Mouse (Mus musculus) olfactory bulb, adult 2 months (tissue): ENCODE data around the gene Sox4.

Source experiments
- CTCF ChIP-seq: fragments of 200-500 bp; IDR thresholded peaks from 2 replicates; pipeline ENCODE4 v1.5.1; 2012; ENCODE audit warnings: low read depth, mild to moderate bottlenecking, low read length, moderate library complexity; ENCODE audit not compliant: insufficient read depth
- POLR2A ChIP-seq: fragments of 200-500 bp; IDR thresholded peaks from 2 replicates; pipeline ENCODE4 v1.6.1; 2012; ENCODE audit warnings: mild to moderate bottlenecking, low read depth, low read length, moderate library complexity; ENCODE audit not compliant: insufficient read depth

DNA sequence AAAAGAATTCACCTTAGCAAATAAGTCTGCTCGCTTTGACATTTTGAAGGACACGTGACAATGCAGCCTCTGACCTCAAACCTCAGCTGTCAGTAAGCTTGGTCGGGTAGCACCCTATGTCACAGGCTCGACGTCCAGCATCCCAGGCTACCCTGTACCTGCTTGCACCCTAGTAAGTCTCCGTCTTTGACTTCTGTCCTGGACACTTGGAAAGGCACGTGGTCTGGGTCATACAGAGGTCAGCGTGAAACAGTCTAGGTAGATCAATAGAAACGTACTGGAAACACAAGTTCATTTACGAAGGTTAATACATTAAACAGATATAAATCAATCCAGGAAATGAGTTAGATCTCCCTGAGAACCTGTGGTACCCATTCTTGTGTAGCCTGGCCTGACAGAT is 46.5 kb downstream of the Sox4 start:
- TF ChIP-seq CTCF (no peak), POLR2A (no peak)
